Mouse (Mus musculus) midbrain, embryonic 15.5 days (tissue): ENCODE results near the gene Phlpp1. TPM values are rescaled to one million over a fixed set of nuclear protein-coding genes. Genes with fewer than 3 reads are reported as not detected.
A peak's percentile ranks its signal among the peaks of the same experiment; 100 is the strongest.

Source experiments
- ATAC-seq: fragments of 200-750 bp; cut with Nextera tagmentation; replicated peaks from 2 replicates; pipeline ENCODE4 v1.8.0; 2017; ENCODE audit warnings: moderate TSS enrichment
- H3K27ac ChIP-seq: fragments of 300-500 bp; sonication (generic); 2 replicates; pipeline ENCODE4 v1.5.1; 2015; ENCODE audit warnings: mild to moderate bottlenecking, inconsistent platforms
- H3K27me3 ChIP-seq: fragments of 300-500 bp; sonication (generic); replicated peaks from 2 replicates; pipeline ENCODE4 v1.6.1; 2015; ENCODE audit warnings: inconsistent platforms
- H3K36me3 ChIP-seq: fragments of 300-500 bp; sonication (generic); replicated peaks from 2 replicates; pipeline ENCODE4 v1.6.1; 2015; ENCODE audit warnings: inconsistent platforms
- H3K4me1 ChIP-seq: fragments of 300-500 bp; sonication (generic); 2 replicates; pipeline ENCODE4 v1.6.1; 2015; ENCODE audit warnings: inconsistent platforms
- H3K4me2 ChIP-seq: fragments of 300-500 bp; sonication (generic); 2 replicates; pipeline ENCODE4 v1.6.1; 2015; ENCODE audit warnings: inconsistent platforms, mild to moderate bottlenecking, moderate library complexity
- H3K4me3 ChIP-seq: fragments of 300-500 bp; sonication (generic); 2 replicates; pipeline ENCODE4 v1.5.1; 2015; ENCODE audit warnings: mild to moderate bottlenecking, inconsistent platforms
- H3K9ac ChIP-seq: fragments of 300-500 bp; sonication (generic); 2 replicates; pipeline ENCODE4 v1.6.1; 2015; ENCODE audit warnings: mild to moderate bottlenecking, inconsistent platforms
- H3K9me3 ChIP-seq: fragments of 300-500 bp; sonication (generic); 2 replicates; pipeline ENCODE4 v1.6.1; 2016; ENCODE audit warnings: inconsistent platforms
- WGBS: fragments of 180-500 bp; shearing (Covaris S2); methylation state at CpG from one replicate; pipeline ENCODE4 v1.1.7; 2015; ENCODE audit warnings: mixed read lengths; 5-methylcytosine and 5-hydroxymethylcytosine counted together
- polyA plus RNA-seq: library from polyadenylated mRNA; unstranded; fragments of >200 nt; fragmentation: Nextera tagmentation; extraction: Ambion mirVana; gene quantifications from 2 replicates; pipeline ENCODE4 v1.2.1, GENCODE M21; 2015

Gene Phlpp1
- polyA plus RNA-seq, 1 experiment from 2014 or later, result 8.0 TPM

DNA sequence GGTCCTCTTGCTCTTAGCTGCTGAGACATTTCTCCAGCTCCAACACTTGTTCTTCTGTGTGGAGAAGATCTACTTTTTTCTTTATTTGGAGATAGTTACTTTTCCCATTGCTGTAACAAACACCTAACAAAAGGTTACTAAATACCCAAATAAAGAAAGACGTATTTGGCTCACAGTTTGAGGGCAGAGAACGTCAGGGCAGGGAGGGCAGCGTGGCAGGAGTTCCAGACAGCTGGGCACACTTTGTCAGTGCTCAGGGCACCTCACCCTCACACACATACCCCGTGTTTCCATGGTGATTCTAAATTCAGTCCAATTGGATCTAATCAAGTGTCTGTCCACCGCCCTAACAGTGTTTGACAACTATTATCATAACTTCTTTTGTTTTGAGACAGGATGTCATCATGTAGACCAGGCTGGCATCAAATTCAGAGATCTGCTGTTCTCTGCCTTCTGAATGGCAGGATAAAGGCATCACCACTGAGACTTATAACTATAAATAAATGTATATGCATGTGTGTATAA lies 1.7 kb upstream of the Phlpp1 start:
- no peaks in the 10 kb centered on the region for H3K9me3 ChIP-seq
- no peaks in the 10 kb centered on the region for H3K36me3 ChIP-seq
- H3K4me3 ChIP-seq, result no peak overlapping the region
- ATAC-seq, result no peak
- 71% methylated on average over 5 of the region's 5 CpGs for WGBS
- no peaks in the 10 kb centered on the region for H3K27me3 ChIP-seq
- no peak overlapping the region for H3K27ac ChIP-seq
- no peak overlapping the region for H3K9ac ChIP-seq
- no peak overlapping the region for H3K4me2 ChIP-seq
- peaks cover 18% of the 10 kb centered on the region for H3K4me1 ChIP-seq

DNA sequence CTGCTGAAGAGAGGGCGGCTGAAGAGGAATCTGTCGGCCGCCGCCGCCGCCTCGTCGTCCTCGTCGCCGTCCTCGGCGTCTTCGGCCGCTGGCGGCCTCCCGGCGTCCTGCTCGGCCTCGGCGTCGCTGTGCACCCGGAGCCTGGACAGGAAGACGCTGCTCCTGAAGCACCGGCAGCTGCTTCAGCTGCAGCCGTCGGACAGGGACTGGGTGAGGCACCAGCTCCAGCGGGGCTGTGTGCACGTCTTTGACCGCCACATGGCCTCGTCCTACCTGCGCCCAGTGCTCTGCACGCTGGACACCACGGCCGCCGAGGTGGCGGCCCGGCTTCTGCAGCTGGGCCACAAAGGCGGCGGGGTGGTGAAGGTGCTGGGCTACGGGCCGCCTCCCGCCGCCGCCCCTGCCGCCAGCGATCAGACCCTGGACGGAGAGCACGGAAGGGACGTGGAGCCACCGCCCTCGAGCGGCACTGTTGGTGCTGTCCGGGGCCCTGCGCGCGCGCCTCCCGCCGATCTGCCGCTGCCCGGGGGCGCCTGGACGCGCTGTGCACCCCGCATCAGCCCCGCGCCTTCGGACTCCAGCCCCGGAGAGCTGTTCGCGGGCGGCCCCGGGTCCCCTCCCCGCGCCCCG lies 864 bp downstream of the Phlpp1 start:
- H3K27me3 ChIP-seq, result no peaks in the 10 kb centered on the region
- peak overlapping the region; percentile 58 for H3K4me3 ChIP-seq
- under 1% methylated on average over 67 of the region's 77 CpGs for WGBS
- H3K4me2 ChIP-seq, result peak overlapping the region; percentile 56
- no peaks in the 10 kb centered on the region for H3K9me3 ChIP-seq
- peaks cover 33% of the 10 kb centered on the region for H3K4me1 ChIP-seq
- peak; percentile 10; the same call in 1 of the 2 replicates for ATAC-seq
- no peaks in the 10 kb centered on the region for H3K36me3 ChIP-seq
- peak overlapping the region; percentile 97 for H3K27ac ChIP-seq
- peak overlapping the region; percentile 70 for H3K9ac ChIP-seq

DNA sequence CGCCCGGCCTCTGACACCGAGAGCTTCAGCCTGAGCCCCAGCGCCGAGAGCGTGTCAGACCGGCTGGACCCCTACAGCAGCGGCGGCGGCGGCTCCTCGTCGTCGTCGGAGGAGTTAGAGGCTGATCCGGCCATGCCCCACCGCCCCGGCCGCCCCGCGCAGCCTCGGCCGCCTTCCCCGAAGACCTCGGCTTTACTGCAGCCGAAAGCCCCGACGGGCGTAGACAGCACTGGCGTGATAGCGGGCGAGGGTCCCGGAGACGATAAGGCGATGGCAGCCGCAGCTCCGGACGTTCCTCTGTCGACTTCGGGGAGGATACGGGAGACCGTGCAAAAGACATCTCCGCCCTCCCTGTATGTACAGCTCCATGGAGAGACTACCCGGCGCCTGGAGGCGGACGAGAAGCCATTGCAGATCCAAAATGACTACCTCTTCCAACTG lies 1.4 kb downstream of the Phlpp1 start:
- 1% methylated on average over 47 of the region's 47 CpGs for WGBS

DNA sequence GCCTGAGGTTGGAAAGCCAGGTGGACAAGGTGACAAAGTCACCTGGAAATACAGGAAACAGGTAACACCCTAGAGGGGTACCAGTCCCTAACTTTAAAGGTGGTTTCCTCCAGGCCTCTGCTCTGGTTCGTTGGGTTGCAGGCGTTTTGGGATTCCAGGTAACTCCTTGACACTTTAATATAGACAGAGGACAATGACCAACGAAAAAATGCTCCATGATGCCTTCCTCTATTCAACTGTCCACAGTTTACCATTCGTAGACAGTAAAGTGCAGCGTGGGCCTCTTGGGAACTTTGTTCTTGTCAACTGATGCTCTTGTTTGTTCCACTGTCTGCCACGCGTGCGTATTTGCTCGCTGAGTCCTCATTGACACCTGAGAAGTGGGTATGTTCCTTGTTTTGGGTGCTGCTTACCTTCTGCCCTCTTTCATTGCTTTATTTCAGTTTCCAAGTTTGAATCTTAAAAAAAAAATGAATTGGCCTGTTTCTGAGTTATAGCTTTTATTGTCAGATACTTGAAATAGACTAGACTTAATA lies 2.1 kb downstream of the Phlpp1 start:
- no peak overlapping the region; the same call in 1 of the 2 replicates for H3K27ac ChIP-seq
- no peak for ATAC-seq
- peak overlapping the region; percentile 58 for H3K4me3 ChIP-seq
- no peaks in the 10 kb centered on the region for H3K9me3 ChIP-seq
- peak overlapping the region; percentile 56 for H3K4me2 ChIP-seq
- WGBS, result 21% methylated on average over 9 of the region's 9 CpGs
- no peaks in the 10 kb centered on the region for H3K27me3 ChIP-seq
- H3K36me3 ChIP-seq, result no peaks in the 10 kb centered on the region
- H3K4me1 ChIP-seq, result peaks cover 44% of the 10 kb centered on the region
- peak overlapping the region; percentile 70; the same call in 1 of the 2 replicates for H3K9ac ChIP-seq

More for the DNA sequence above, 1.4 kb downstream of the Phlpp1 start:
- peak overlapping the region; percentile 70 for H3K9ac ChIP-seq
- peak overlapping the region; percentile 97 for H3K27ac ChIP-seq
- no peaks in the 10 kb centered on the region for H3K36me3 ChIP-seq
- ATAC-seq, result no peak
- H3K4me2 ChIP-seq, result peak overlapping the region; percentile 56
- peaks cover 38% of the 10 kb centered on the region for H3K4me1 ChIP-seq
- no peaks in the 10 kb centered on the region for H3K9me3 ChIP-seq
- H3K4me3 ChIP-seq, result peak overlapping the region; percentile 58
- no peaks in the 10 kb centered on the region for H3K27me3 ChIP-seq

DNA sequence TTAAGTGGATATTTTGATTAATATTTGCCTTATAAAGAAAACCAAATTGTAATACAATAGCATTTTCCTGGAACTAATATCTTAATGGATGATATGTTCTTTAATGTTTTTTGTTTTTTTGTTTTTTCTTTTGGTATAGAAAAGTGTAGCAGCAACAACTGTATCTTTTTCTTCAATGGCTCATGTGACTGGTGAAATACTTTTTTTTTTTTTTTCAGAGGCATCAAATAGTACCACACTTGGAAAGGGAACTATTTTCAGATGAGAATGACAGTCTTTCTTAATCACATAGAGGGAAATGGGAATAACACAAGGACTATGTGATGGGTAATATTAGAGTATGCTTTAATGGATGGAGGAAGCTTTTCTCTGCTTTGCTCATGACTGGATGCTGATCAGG lies 3.0 kb downstream of the Phlpp1 start:
- peak overlapping the region; percentile 34; the same call in 1 of the 2 replicates for H3K9ac ChIP-seq
- no peaks in the 10 kb centered on the region for H3K9me3 ChIP-seq
- peaks cover 45% of the 10 kb centered on the region for H3K4me1 ChIP-seq
- H3K27ac ChIP-seq, result no peak overlapping the region
- H3K4me2 ChIP-seq, result peak overlapping the region; percentile 56
- no peaks in the 10 kb centered on the region for H3K27me3 ChIP-seq
- H3K4me3 ChIP-seq, result peak overlapping the region; percentile 58
- ATAC-seq, result no peak
- no peaks in the 10 kb centered on the region for H3K36me3 ChIP-seq

DNA sequence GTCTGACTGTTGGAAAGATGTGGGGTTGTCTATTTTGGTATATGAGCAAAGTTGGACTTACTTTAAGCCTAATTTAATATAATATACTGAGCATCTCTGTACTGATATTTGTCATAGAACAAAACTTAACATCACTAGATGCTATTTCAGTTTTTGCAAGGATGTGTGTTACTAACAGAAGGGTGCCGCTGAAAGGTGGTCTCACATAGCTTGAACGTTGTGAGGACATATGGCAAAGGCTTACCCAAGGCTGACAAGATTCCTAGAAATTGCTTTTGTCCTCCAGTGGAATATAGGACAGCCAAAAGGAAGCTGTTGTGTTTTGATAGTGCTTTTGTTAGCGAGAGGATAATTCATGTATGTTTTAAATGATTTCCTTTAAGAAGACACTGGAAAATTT lies 3.8 kb downstream of the Phlpp1 start:
- 43% methylated on average over 3 of the region's 3 CpGs for WGBS
- no peak for ATAC-seq

DNA sequence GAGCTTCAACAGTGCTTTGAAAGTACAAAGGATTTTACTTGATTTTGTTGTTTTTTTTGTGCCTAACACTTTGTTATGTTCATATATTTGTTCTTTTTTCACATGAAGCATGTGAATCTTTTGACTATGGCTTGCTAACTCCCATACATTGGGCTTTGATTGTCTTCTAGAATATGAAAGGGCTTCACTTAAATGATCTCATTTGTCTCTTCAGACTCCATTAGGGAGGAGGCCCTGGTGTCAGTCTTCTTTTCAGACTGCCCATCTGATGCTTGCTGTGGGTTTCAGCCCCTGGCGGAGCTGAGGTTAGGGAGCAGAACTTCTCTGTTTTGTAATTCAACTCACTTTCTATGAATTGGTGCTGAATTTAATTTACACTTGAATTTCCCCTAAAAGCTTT lies 5.2 kb downstream of the Phlpp1 start:
- no peaks in the 10 kb centered on the region for H3K27me3 ChIP-seq

More for the DNA sequence above, 3.8 kb downstream of the Phlpp1 start:
- Histone ChIP-seq H3K27ac (no peak overlapping the region), H3K4me2 (peak overlapping the region; percentile 48), H3K9ac (peak overlapping the region; percentile 34; the same call in 1 of the 2 replicates), H3K4me3 (peak overlapping the region; percentile 29), H3K27me3 (no peaks in the 10 kb centered on the region), H3K36me3 (no peaks in the 10 kb centered on the region), H3K4me1 (peaks cover 45% of the 10 kb centered on the region), H3K9me3 (no peaks in the 10 kb centered on the region)

DNA sequence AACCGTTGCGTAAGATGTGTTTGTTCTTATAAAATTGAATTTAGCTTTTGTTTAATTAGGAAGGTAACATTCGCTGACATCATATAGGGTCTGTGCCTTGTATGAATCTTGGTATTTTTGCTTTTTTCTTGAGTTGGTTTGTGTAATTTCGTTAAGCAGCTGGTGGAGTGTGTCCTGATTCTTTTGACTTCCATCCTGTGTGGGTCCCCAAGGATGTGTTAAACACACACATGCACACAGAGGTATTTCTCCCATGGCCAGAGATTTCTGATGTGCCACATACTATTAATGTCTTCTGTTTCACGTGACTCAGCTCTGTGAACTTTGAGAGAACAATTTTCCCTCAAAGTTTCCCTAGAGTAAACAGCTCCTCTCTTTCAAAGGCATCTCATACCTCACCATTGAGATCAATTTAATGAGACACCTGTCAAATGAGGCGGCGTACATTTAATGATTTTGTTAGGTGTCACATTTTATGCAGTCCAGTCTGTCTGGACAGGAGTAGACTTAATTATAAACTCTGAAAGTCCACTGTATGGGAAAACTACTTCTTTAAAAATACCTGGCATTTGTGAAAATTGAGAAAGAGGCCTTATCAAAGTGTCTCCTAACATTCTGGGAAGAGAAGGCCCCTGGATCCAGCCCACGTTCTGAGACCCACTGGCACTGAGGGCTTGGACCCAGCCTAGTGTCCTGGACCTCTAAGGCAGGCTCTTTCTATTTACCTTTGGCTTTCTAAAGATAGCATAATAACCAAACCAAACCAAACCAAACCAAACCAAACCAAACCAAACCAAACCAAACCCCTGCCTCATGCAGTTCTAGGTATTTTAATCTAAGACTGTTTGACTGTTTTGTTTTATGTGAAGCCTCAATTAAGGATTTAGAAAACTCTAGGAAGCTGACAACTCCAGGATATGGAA lies 6.6 kb downstream of the Phlpp1 start:
- WGBS, result 58% methylated on average over 8 of the region's 8 CpGs
- Histone ChIP-seq H3K9me3 (no peaks in the 10 kb centered on the region), H3K9ac (no peak overlapping the region), H3K27me3 (no peaks in the 10 kb centered on the region), H3K4me3 (no peak overlapping the region), H3K4me1 (peaks cover 41% of the 10 kb centered on the region), H3K27ac (no peak overlapping the region), H3K36me3 (no peaks in the 10 kb centered on the region), H3K4me2 (no peak overlapping the region)
- no peak for ATAC-seq

More for the DNA sequence above, 5.2 kb downstream of the Phlpp1 start:
- Histone ChIP-seq H3K36me3 (no peaks in the 10 kb centered on the region), H3K4me1 (peaks cover 41% of the 10 kb centered on the region), H3K9me3 (no peaks in the 10 kb centered on the region), H3K9ac (no peak overlapping the region), H3K4me3 (no peak overlapping the region), H3K27ac (no peak overlapping the region), H3K4me2 (peak overlapping the region; percentile 12; the same call in 1 of the 2 replicates)
- ATAC-seq, result no peak
- WGBS, result 29% methylated on average over 1 of the region's 1 CpGs

DNA sequence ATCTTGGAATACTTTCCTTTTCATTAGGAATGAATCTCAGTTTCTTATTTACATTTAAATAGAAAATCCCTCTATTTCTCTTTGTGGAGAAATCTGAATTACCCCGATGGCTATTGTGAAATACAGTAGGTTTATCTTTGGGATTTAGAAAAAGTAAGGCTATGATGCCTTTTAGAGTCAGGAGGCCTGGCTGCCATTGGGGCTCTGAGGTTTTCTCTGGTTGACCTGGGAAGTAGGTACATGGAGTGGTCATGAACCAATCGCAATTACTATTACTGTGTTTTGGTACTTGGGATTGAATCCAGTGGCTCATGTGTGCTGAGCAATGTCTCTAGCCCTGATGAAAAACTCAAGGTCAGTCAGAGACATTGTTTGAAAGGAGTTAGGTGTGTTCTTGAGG lies 12.1 kb downstream of the Phlpp1 start:
- no peak overlapping the region for H3K4me2 ChIP-seq
- no peaks in the 10 kb centered on the region for H3K27me3 ChIP-seq
- ATAC-seq, result no peak
- no peaks in the 10 kb centered on the region for H3K36me3 ChIP-seq
- H3K27ac ChIP-seq, result no peak overlapping the region
- no peak overlapping the region for H3K9ac ChIP-seq
- WGBS, result 83% methylated on average over 2 of the region's 2 CpGs
- H3K4me3 ChIP-seq, result no peak overlapping the region
- H3K4me1 ChIP-seq, result 0 out of 2 replicates have a peak, but pooled peaks cover 4% of the 10 kb centered on the region
- H3K9me3 ChIP-seq, result no peaks in the 10 kb centered on the region

DNA sequence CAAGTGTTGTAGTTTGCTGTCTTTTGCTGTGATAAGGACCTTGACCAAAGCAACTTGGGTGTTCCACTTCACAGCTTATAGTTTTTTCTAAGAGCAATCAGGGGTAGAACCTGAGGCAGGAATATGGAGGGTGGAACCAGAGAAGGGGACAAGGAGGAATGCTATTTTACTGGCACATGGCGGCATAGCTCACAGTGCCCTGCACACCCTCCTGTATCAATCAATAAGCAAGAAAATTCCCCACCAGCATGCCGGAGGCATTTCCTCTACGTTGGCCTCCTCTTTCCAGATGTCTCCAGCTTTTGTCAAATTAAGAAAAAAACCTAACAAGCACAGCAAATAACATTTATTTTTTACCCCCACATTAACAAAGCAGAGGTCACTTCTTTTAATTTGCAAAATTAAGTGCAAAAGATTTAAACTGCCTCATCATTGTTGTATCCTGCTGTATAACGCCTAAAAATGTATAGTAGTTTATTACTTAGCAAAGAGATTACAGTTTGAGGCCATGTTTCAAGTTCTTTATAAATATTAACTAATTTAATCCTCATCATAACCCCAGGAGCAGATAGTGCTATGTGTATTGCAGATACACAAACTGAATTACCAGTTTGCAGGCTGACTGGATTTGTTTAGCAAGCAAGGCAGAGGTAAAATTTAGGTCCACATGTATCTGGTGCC lies 13.4 kb downstream of the Phlpp1 start:
- WGBS, result 69% methylated on average over 4 of the region's 4 CpGs
- H3K36me3 ChIP-seq, result no peaks in the 10 kb centered on the region
- ATAC-seq, result no peak
- H3K9me3 ChIP-seq, result no peaks in the 10 kb centered on the region
- no peaks in the 10 kb centered on the region for H3K27me3 ChIP-seq
- H3K27ac ChIP-seq, result no peak overlapping the region
- no peak overlapping the region for H3K4me3 ChIP-seq
- no peak overlapping the region for H3K9ac ChIP-seq
- H3K4me2 ChIP-seq, result no peak overlapping the region
- H3K4me1 ChIP-seq, result 0 out of 2 replicates have a peak, but pooled peaks cover 4% of the 10 kb centered on the region

DNA sequence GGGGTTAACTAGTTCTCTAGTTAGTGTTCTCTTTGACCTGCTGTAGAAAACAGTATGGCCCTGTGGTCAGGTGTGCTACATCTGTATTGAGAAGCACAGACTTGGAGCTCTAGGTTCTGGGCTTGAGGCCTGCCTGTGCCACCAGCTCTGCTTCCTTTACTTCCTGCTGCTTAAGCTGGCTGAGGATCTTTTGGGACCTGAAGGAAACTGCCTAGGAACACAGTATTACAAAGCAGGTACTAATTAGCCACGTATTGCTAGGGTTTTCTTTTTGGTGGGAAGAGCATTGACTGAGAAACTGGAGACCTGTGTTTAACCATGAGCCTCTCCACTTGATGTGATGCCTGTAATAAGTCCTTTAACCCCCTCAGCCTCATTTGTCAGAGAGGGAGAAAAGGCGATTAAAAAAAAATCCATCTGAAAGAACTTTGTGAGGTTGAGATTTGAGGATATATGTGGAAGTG lies 13.9 kb downstream of the Phlpp1 start:
- H3K36me3 ChIP-seq, result no peaks in the 10 kb centered on the region
- ATAC-seq, result no peak
- no peaks in the 10 kb centered on the region for H3K9me3 ChIP-seq
- no peak overlapping the region for H3K4me3 ChIP-seq
- H3K9ac ChIP-seq, result no peak overlapping the region
- H3K27me3 ChIP-seq, result no peaks in the 10 kb centered on the region
- 54% methylated on average over 2 of the region's 2 CpGs for WGBS
- 0 out of 2 replicates have a peak, but pooled peaks cover 4% of the 10 kb centered on the region for H3K4me1 ChIP-seq
- no peak overlapping the region for H3K27ac ChIP-seq
- no peak overlapping the region for H3K4me2 ChIP-seq
